Mouse (Mus musculus) layer of hippocampus, adult 8-10 months (tissue): ENCODE data around the gene Flt3l. TPM values are rescaled to one million over a fixed set of nuclear protein-coding genes. Genes with fewer than 3 reads are reported as not detected.

ENCODE experiments used
- microRNA-seq, 2 experiments: library from miRNA; unstranded; fragments of <30 nt; microRNA quantifications; one replicate each; pipeline ENCODE4 v1.2.0; 2022
- total RNA-seq, 4 experiments: library from RNA; stranded (reverse); gene quantifications; 2 replicates each; pipeline ENCODE4 v1.2.4; 2022

Flt3l gene
- total RNA-seq, 4 experiments from 2014 or later: 10.0 to 12.0 (median 10.4) TPM

Small RNA genes lying within 50 kb of the gene (microRNA-seq; reads per million reads assigned to microRNA genes)
- gene Mir150: 875 to 1,234 reads per million in 2 experiments
- gene Mir5121: 8.3 to 16.9 reads per million in 2 experiments
- gene Mir7055: 1.5 to 3.8 reads per million in 2 experiments

Other genes with a start within 250 kb of the Flt3l start
- 100 to 1,000 TPM in 3 of 4 experiments, 10 to 100 TPM in 1; 89.6 to 111 (median 107) TPM for gene Med25, start 243.7 kb downstream of the Flt3l start, total RNA-seq
- gene Fuz, start 240.4 kb downstream of the Flt3l start, total RNA-seq: 10 to 100 TPM; 22.9 to 30.0 (median 26.7) TPM
- 100 to 1,000 TPM; 274 to 323 (median 303) TPM for gene Ap2a1, start 206.9 kb downstream of the Flt3l start, total RNA-seq
- under 1 TPM; 0.37 to 0.85 (median 0.67) TPM for gene Tsks, start 193.2 kb downstream of the Flt3l start, total RNA-seq
- gene Cpt1c, start 161.6 kb downstream of the Flt3l start, total RNA-seq: 100 to 1,000 TPM; 123 to 144 (median 137) TPM
- gene Prmt1, start 149.9 kb downstream of the Flt3l start, total RNA-seq: 100 to 1,000 TPM; 167 to 173 (median 172) TPM
- gene Irf3, start 138.8 kb downstream of the Flt3l start, total RNA-seq: 10 to 100 TPM; 42.1 to 52.0 (median 45.0) TPM
- gene Bcl2l12, start 137.7 kb downstream of the Flt3l start, total RNA-seq: 1 to 10 TPM; 2.3 to 6.1 (median 4.3) TPM
- 100 to 1,000 TPM; 163 to 173 (median 167) TPM for gene Scaf1, start 120.1 kb downstream of the Flt3l start, total RNA-seq
- gene Rras, start 118.5 kb downstream of the Flt3l start, total RNA-seq: 10 to 100 TPM; 13.7 to 16.8 (median 15.2) TPM
- gene Prr12, start 83.6 kb downstream of the Flt3l start, total RNA-seq: 10 to 100 TPM; 72.9 to 75.3 (median 73.6) TPM
- 10 to 100 TPM; 42.2 to 53.5 (median 49.8) TPM for gene Nosip, start 74.0 kb downstream of the Flt3l start, total RNA-seq
- 1 to 10 TPM; 6.5 to 7.6 (median 6.9) TPM for gene Prrg2, start 73.8 kb downstream of the Flt3l start, total RNA-seq
- 10 to 100 TPM in 3 of 4 experiments, 1 to 10 TPM in 1; 9.9 to 13.9 (median 10.6) TPM for gene Rcn3, start 44.2 kb downstream of the Flt3l start, total RNA-seq
- gene Fcgrt, start 32.6 kb downstream of the Flt3l start, total RNA-seq: 10 to 100 TPM; 16.8 to 23.4 (median 20.1) TPM
- gene Rps11, start 12.0 kb downstream of the Flt3l start, total RNA-seq: 100 to 1,000 TPM; 439 to 619 (median 513) TPM
- 1,000 to 10,000 TPM in 1 of 4 experiments, 100 to 1,000 TPM in 3; 731 to 1,022 (median 859) TPM for gene Rpl13a, start 7.7 kb downstream of the Flt3l start, total RNA-seq
- gene Gm45713, start 201 bp downstream of the Flt3l start, total RNA-seq: not detected
- 10 to 100 TPM; 37.5 to 56.7 (median 46.3) TPM for gene Pih1d1, start 17.9 kb upstream of the Flt3l start, total RNA-seq
- gene Aldh16a1, start 18.2 kb upstream of the Flt3l start, total RNA-seq: 10 to 100 TPM; 16.9 to 18.6 (median 17.6) TPM
- 1,000 to 10,000 TPM; 1,166 to 1,245 (median 1,206) TPM for gene Slc17a7, start 27.5 kb upstream of the Flt3l start, total RNA-seq
- gene Gfy, start 43.1 kb upstream of the Flt3l start, total RNA-seq: under 1 TPM in 2 of 4 experiments, not detected in 2; 0.20 to 0.51 TPM
- gene Pth2, start 44.6 kb upstream of the Flt3l start, total RNA-seq: not detected
- 1 to 10 TPM; 2.5 to 4.8 (median 3.6) TPM for gene Ccdc155, start 68.5 kb upstream of the Flt3l start, total RNA-seq
- gene Dkkl1, start 75.7 kb upstream of the Flt3l start, total RNA-seq: 1 to 10 TPM; 2.1 to 3.3 (median 2.6) TPM
- 1 to 10 TPM; 2.2 to 5.4 (median 3.7) TPM for gene Tead2, start 79.3 kb upstream of the Flt3l start, total RNA-seq
- 10 to 100 TPM in 2 of 4 experiments, 1 to 10 TPM in 2; 6.3 to 34.1 (median 18.1) TPM for gene Cd37, start 102.7 kb upstream of the Flt3l start, total RNA-seq
- gene Slc6a16, start 104.7 kb upstream of the Flt3l start, total RNA-seq: 1 to 10 TPM; 1.9 to 3.4 (median 2.6) TPM
- gene Slc6a21, start 141.1 kb upstream of the Flt3l start, total RNA-seq: not detected
- gene Trpm4, start 197.3 kb upstream of the Flt3l start, total RNA-seq: 10 to 100 TPM; 16.0 to 25.6 (median 19.4) TPM
- gene Hrc, start 198.9 kb upstream of the Flt3l start, total RNA-seq: under 1 TPM in 2 of 4 experiments, not detected in 2; 0.21 to 0.39 TPM
- 100 to 1,000 TPM; 123 to 143 (median 133) TPM for gene Ppfia3, start 230.6 kb upstream of the Flt3l start, total RNA-seq
- gene Lin7b, start 234.2 kb upstream of the Flt3l start, total RNA-seq: 100 to 1,000 TPM; 131 to 156 (median 140) TPM